Mouse (Mus musculus): ENCODE data around the gene Gar1. TPM values are rescaled to one million over a fixed set of nuclear protein-coding genes. Genes with fewer than 3 reads are reported as not detected.

The Gar1 gene
- total and polyA plus RNA-seq, 3 experiments = 87.1 to 473 (median 461) TPM

DNA sequence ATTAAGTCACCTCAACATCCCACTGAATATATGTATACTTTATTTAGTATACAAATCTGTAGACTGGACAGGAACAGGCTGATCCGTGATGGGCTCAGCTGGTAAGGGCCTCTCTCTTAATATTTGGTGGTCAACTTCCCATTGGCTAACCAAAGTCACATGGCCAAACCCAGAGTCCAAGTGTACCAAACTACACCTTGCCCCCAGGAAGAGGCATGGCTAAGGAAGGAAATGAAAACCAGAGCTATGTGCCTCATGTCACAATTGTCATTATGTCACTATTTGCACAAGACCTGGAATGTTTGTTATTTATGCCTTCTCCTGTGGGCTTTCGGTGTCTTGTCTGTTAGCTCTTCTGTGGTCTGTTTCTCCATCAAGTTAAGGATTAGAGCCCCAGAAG, 14.7 kb upstream of the Gar1 start:
- Histone ChIP-seq H3K9ac (ENCODE audit: control insufficient read depth, low read depth, low read length, poor library complexity, severe bottlenecking) (no peak overlapping the region), H3K27ac (ENCODE audit: control insufficient read depth, low read depth, low read length) (no peak overlapping the region), H3K27me3 (ENCODE audit: control insufficient read depth in 1 of 2, insufficient read depth in 2 of 2, low read length in 2 of 2) (peaks cover 11 to 14% of the 10 kb centered on the region in 2 experiments; a peak in 3 of 4 replicates), H3K4me3 (ENCODE audit: control insufficient read depth in 1 of 2, insufficient read depth in 1 of 2, low read depth in 2 of 2, low read length in 2 of 2) (no peak overlapping the region), H3K36me3 (ENCODE audit: control insufficient read depth in 1 of 2, insufficient read depth in 2 of 2, low read length in 2 of 2) (no peaks in the 10 kb centered on the region), H3K4me1 (ENCODE audit: control insufficient read depth in 1 of 2, insufficient read depth in 2 of 2, low read length in 2 of 2) (no peaks in the 10 kb centered on the region), H3K9me3 (replicated peaks; ENCODE audit: insufficient read depth, low read length) (no peaks in the 10 kb centered on the region), H3K79me2 (ENCODE audit: control insufficient read depth, insufficient read depth, low read length, poor library complexity) (no peaks in the 10 kb centered on the region)
- TF ChIP-seq MEF2A (IDR thresholded peaks at IDR 0.05; ENCODE audit: extremely low read depth, insufficient replicate concordance, low read depth, low read length, poor library complexity, severe bottlenecking) (no peak), POLR2A (IDR thresholded peaks at IDR 0.05; ENCODE audit: control insufficient read depth in 1 of 2, insufficient read depth in 1 of 2, low read depth in 1 of 2, low read length in 2 of 2, poor library complexity in 1 of 2) (no peak), RCOR1 (IDR thresholded peaks at IDR 0.05; ENCODE audit: low read depth, low read length) (no peak), CHD1 (IDR thresholded peaks at IDR 0.05; ENCODE audit: low read depth, low read length) (no peak), USF1 (IDR thresholded peaks at IDR 0.05; ENCODE audit: low read depth, low read length) (no peak), JUND (IDR thresholded peaks at IDR 0.05; ENCODE audit: low read depth, low read length) (no peak), E2F4 (IDR thresholded peaks at IDR 0.05; ENCODE audit: borderline replicate concordance, low read depth, low read length) (no peak), TAL1 (IDR thresholded peaks at IDR 0.05; ENCODE audit: low read length) (no peak), BHLHE40 (IDR thresholded peaks at IDR 0.05; ENCODE audit: borderline replicate concordance, low read depth, low read length) (no peak), EP300 (IDR thresholded peaks at IDR 0.05; ENCODE audit: low read depth in 1 of 2, low read length in 2 of 2) (no peak), GATA1 (IDR thresholded peaks at IDR 0.05; ENCODE audit: low read depth, low read length) (no peak), CHD2 (IDR thresholded peaks at IDR 0.05; ENCODE audit: low read length) (no peak), ZC3H11A (IDR thresholded peaks at IDR 0.05; ENCODE audit: low read depth, low read length) (no peak), MYB (IDR thresholded peaks at IDR 0.05; ENCODE audit: low read depth, low read length) (no peak), ELF1 (IDR thresholded peaks at IDR 0.05; ENCODE audit: low read depth, low read length) (no peak), GABPA (IDR thresholded peaks at IDR 0.05; ENCODE audit: low read depth, low read length) (no peak), NRF1 (IDR thresholded peaks at IDR 0.05; ENCODE audit: insufficient read depth, low read depth, low read length, poor library complexity, severe bottlenecking) (no peak), MYC (IDR thresholded peaks at IDR 0.05; ENCODE audit: low read depth, low read length) (no peak), ZKSCAN1 (IDR thresholded peaks at IDR 0.05; ENCODE audit: low read depth, low read length) (no peak)
- no peak for DNase-seq (ENCODE audit: low read depth, low spot score)

DNA sequence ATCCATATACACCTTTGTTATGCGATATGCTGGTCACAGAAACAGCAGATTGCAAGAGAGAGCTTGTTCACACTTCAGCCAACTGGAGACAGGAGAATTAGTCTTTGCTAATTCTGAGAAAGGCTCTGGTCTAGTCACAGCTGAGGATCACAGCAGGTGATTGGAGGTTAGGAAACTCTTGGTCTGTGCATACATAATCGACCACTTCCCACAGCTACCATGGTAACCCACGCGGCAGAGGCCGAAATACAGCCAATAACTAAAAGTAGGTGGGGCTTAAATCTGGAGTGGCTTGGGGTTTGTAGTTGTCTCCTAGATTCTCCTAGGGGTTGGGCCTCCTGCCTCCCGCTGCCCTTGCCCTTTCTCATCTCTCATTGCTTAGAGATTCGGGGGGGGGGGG, 6.8 kb upstream of the Gar1 start:
- Histone ChIP-seq H3K4me1 (ENCODE audit: control insufficient read depth in 1 of 2, insufficient read depth in 2 of 2, low read length in 2 of 2) (peaks cover 0 to 13% of the 10 kb centered on the region in 2 experiments; a peak in 3 of 4 replicates), H3K4me3 (ENCODE audit: control insufficient read depth in 1 of 2, insufficient read depth in 1 of 2, low read depth in 2 of 2, low read length in 2 of 2) (no peak overlapping the region), H3K27ac (ENCODE audit: control insufficient read depth, low read depth, low read length) (no peak overlapping the region), H3K9me3 (replicated peaks; ENCODE audit: insufficient read depth, low read length) (no peaks in the 10 kb centered on the region), H3K79me2 (ENCODE audit: control insufficient read depth, insufficient read depth, low read length, poor library complexity) (no peaks in the 10 kb centered on the region), H3K9ac (ENCODE audit: control insufficient read depth, low read depth, low read length, poor library complexity, severe bottlenecking) (no peak overlapping the region), H3K27me3 (ENCODE audit: control insufficient read depth in 1 of 2, insufficient read depth in 2 of 2, low read length in 2 of 2) (peaks cover 0 to 2% of the 10 kb centered on the region in 2 experiments; a peak in 3 of 4 replicates), H3K36me3 (ENCODE audit: control insufficient read depth in 1 of 2, insufficient read depth in 2 of 2, low read length in 2 of 2) (peaks cover 0 to 6% of the 10 kb centered on the region in 2 experiments; a peak in 2 of 4 replicates)
- TF ChIP-seq MEF2A (IDR thresholded peaks at IDR 0.05; ENCODE audit: extremely low read depth, insufficient replicate concordance, low read depth, low read length, poor library complexity, severe bottlenecking) (no peak), GABPA (IDR thresholded peaks at IDR 0.05; ENCODE audit: low read depth, low read length) (no peak), USF1 (IDR thresholded peaks at IDR 0.05; ENCODE audit: low read depth, low read length) (no peak), MYC (IDR thresholded peaks at IDR 0.05; ENCODE audit: low read depth, low read length) (no peak), POLR2AphosphoS2 (IDR thresholded peaks at IDR 0.05; ENCODE audit: low read length) (no peak), RCOR1 (IDR thresholded peaks at IDR 0.05; ENCODE audit: low read depth, low read length) (no peak), BHLHE40 (IDR thresholded peaks at IDR 0.05; ENCODE audit: borderline replicate concordance, low read depth, low read length) (no peak), NELFE (IDR thresholded peaks at IDR 0.05; ENCODE audit: low read depth, low read length) (no peak)
- no peak for DNase-seq (ENCODE audit: low read depth, low spot score)

Data from MEL (cell line).